Mouse (Mus musculus) midbrain, postnatal 0 days (tissue): ENCODE results near the gene Hist1h3d. TPM values are rescaled to one million over a fixed set of nuclear protein-coding genes. Genes with fewer than 3 reads are reported as not detected.
A peak's percentile ranks its signal among the peaks of the same experiment; 100 is the strongest.
"Not testable (repeated sequence)": the region's sequence is repeated elsewhere in the genome, so short reads cannot be mapped to it uniquely, and the experiment has no call there.

Source experiments
- ATAC-seq: fragments of 200-750 bp; cut with Nextera tagmentation; 2 replicates; pipeline ENCODE4 v1.8.0; 2017; ENCODE audit warnings: moderate number of reproducible peaks, mild to moderate bottlenecking, moderate TSS enrichment, moderate library complexity; ENCODE audit not compliant: low FRiP score
- DNase-seq: peaks from one replicate; pipeline ENCODE4 v3.0.0-alpha.2; 2015; ENCODE audit warnings: low spot score
- H3K27ac ChIP-seq: fragments of 300-500 bp; sonication (generic); 2 replicates; pipeline ENCODE4 v1.5.1; 2014; ENCODE audit warnings: low read depth, mild to moderate bottlenecking, low read length, mixed read lengths
- H3K27me3 ChIP-seq: fragments of 300-500 bp; sonication (generic); 2 replicates; pipeline ENCODE4 v1.6.1; 2014; ENCODE audit warnings: low read length, control low read depth, mixed read lengths; ENCODE audit not compliant: insufficient read depth
- H3K36me3 ChIP-seq: fragments of 300-500 bp; sonication (generic); 2 replicates; pipeline ENCODE4 v1.6.1; 2014; ENCODE audit warnings: low read length, control low read depth, mixed read lengths; ENCODE audit not compliant: insufficient read depth
- H3K4me1 ChIP-seq: fragments of 300-500 bp; sonication (generic); 2 replicates; pipeline ENCODE4 v1.6.1; 2014; ENCODE audit warnings: mild to moderate bottlenecking, control low read depth, antibody characterized with exemption, low read length, mixed read lengths; ENCODE audit not compliant: insufficient read depth
- H3K4me2 ChIP-seq: fragments of 300-500 bp; sonication (generic); 2 replicates; pipeline ENCODE4 v1.6.1; 2014; ENCODE audit warnings: low read depth, mild to moderate bottlenecking, low read length, mixed read lengths; ENCODE audit not compliant: poor library complexity, severe bottlenecking
- H3K4me3 ChIP-seq: fragments of 300-500 bp; sonication (generic); 2 replicates; pipeline ENCODE4 v1.5.1; 2014; ENCODE audit warnings: low read depth, mild to moderate bottlenecking, low read length, moderate library complexity
- H3K9ac ChIP-seq: fragments of 300-500 bp; sonication (generic); replicated peaks from 2 replicates; pipeline ENCODE4 v1.6.1; 2014; ENCODE audit warnings: mild to moderate bottlenecking, low read length, moderate library complexity, mixed read lengths; ENCODE audit not compliant: poor library complexity, severe bottlenecking
- H3K9me3 ChIP-seq: fragments of 300-500 bp; sonication (generic); 2 replicates; pipeline ENCODE4 v1.6.1; 2016; ENCODE audit warnings: low read length, control low read depth
- CTCF ChIP-seq: IDR thresholded peaks from 2 replicates; pipeline ENCODE4 v1.5.1; 2016; ENCODE audit warnings: antibody characterized with exemption, mild to moderate bottlenecking
- WGBS: fragments of 180-500 bp; shearing (Covaris S2); extraction: QIAGEN DNeasy Blood & Tissue Kit; methylation state at CpG from one replicate; pipeline ENCODE4 v1.1.7; 2014; 5-methylcytosine and 5-hydroxymethylcytosine counted together
- polyA plus RNA-seq: library from polyadenylated mRNA; unstranded; fragments of >200 nt; fragmentation: Nextera tagmentation; extraction: Ambion mirVana; gene quantifications from 2 replicates; pipeline ENCODE4 v1.2.1, GENCODE M21; 2015
- total RNA-seq: library from RNA; depleted of rRNA; stranded (reverse); fragments of >200 nt; gene quantifications from 2 replicates; pipeline ENCODE4 v1.2.3, GENCODE M21; 2014

Gene Hist1h3d
- total and polyA plus RNA-seq, 2 experiments from 2014 or later, result 0.42 to 92.5 TPM

- TF ChIP-seq CTCF, result no peak
- H3K27ac ChIP-seq, result no peak overlapping the region
- peaks cover 3% of the 10 kb centered on the region; the same call in 1 of the 2 replicates for H3K4me1 ChIP-seq
- H3K4me2 ChIP-seq, result no peak overlapping the region
- H3K9me3 ChIP-seq, result no peaks in the 10 kb centered on the region
- H3K36me3 ChIP-seq, result no peaks in the 10 kb centered on the region
- no peak overlapping the region for H3K9ac ChIP-seq
- H3K4me3 ChIP-seq, result no peak overlapping the region
- H3K27me3 ChIP-seq, result no peaks in the 10 kb centered on the region
- ATAC-seq, result no peak
- no peak for DNase-seq
Measured at GRCm38 (mm10) chr13:23583387-23584068, 8.0 kb downstream of the Hist1h3d start.

- Histone ChIP-seq H3K4me2 (peak overlapping the region; percentile 85), H3K27me3 (no peaks in the 10 kb centered on the region), H3K27ac (peak overlapping the region; percentile 79), H3K36me3 (no peaks in the 10 kb centered on the region), H3K4me3 (peak overlapping the region; percentile 47), H3K4me1 (peaks cover 3% of the 10 kb centered on the region; the same call in 1 of the 2 replicates), H3K9me3 (no peaks in the 10 kb centered on the region), H3K9ac (no peak overlapping the region)
- no peak for ATAC-seq
- no peak for TF ChIP-seq CTCF
- no peak for DNase-seq
Measured at GRCm38 (mm10) chr13:23584331-23584730, 8.8 kb downstream of the Hist1h3d start.

DNA sequence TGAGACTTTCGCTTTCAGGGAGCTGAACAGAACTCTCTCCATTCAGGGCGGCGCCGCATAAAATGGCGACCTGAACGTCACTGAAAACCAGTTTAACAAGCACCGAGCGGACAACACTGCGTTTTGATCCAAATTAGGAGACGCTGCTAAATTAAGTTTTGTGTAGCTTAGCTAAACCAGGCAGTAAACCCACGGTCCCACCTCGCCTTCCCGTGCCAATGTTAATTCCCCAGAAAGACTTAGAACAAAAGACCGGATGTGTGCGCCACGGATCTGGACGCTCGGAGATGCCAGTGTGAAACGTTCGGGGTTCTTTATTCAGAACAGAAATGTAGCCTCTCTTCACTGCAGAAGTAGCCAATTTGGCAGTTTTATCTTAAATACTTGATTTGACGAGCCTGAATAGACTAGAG lies 9.5 kb downstream of the Hist1h3d start:
- peak overlapping the region; percentile 79 for H3K27ac ChIP-seq
- H3K27me3 ChIP-seq, result no peaks in the 10 kb centered on the region
- peak overlapping the region; percentile 47 for H3K4me3 ChIP-seq
- H3K9ac ChIP-seq, result peak overlapping the region; percentile 64
- no peaks in the 10 kb centered on the region for H3K9me3 ChIP-seq
- under 1% methylated on average over 21 of the region's 21 CpGs for WGBS
- H3K4me1 ChIP-seq, result peaks cover 3% of the 10 kb centered on the region; the same call in 1 of the 2 replicates
- no peaks in the 10 kb centered on the region for H3K36me3 ChIP-seq
- H3K4me2 ChIP-seq, result peak overlapping the region; percentile 85
- no peak for TF ChIP-seq CTCF
- ATAC-seq, result no peak; the same call in 1 of the 2 replicates
- peak; percentile 68 for DNase-seq

GRCm38 (mm10) chr13:23585442-23586098 lies 10.0 kb downstream of the Hist1h3d start:
- ATAC-seq, result peak; percentile 89
- under 1% methylated on average over 17 of the region's 36 CpGs for WGBS
- H3K9me3 ChIP-seq, H3K4me1 ChIP-seq, H3K36me3 ChIP-seq, H3K27me3 ChIP-seq: not testable (repeated sequence)
- H3K27ac ChIP-seq, result peak overlapping the region; percentile 79
- H3K4me2 ChIP-seq, result peak overlapping the region; percentile 85
- DNase-seq, result peak; percentile 94
- peak overlapping the region; percentile 64 for H3K9ac ChIP-seq
- peak overlapping the region; percentile 47 for H3K4me3 ChIP-seq

- no peak for DNase-seq
Measured at GRCm38 (mm10) chr13:23586099-23586939, 10.8 kb downstream of the Hist1h3d start.

More at GRCm38 (mm10) chr13:23586099-23586939, 10.8 kb downstream of the Hist1h3d start:
- Histone ChIP-seq H3K9ac (peak overlapping the region; percentile 19; the same call in 1 of the 2 replicates), H3K36me3 (no peaks in the 10 kb centered on the region), H3K4me1 (peaks cover 3% of the 10 kb centered on the region; the same call in 1 of the 2 replicates), H3K27me3 (no peaks in the 10 kb centered on the region), H3K4me2 (peak overlapping the region; percentile 85), H3K9me3 (no peaks in the 10 kb centered on the region), H3K27ac (peak overlapping the region; percentile 63), H3K4me3 (peak overlapping the region; percentile 47)
- WGBS, result 1% methylated on average over 22 of the region's 22 CpGs
- TF ChIP-seq CTCF, result no peak
- no peak for ATAC-seq
